Mouse (Mus musculus) regulatory T cell (primary cell): Measurements from ENCODE around the gene Ifnar2.

Experiments used
- in situ Hi-C: fragments of 300-600 bp; cut with MboI, MseI; formaldehyde crosslinking; loops from one replicate; pipeline ENCODE4 v1.15.1; 2025; ENCODE audit warnings: high pct_unique_total_duplicates

Ifnar2 gene

GRCm38 (mm10) chr16:91448088-91448487 is 75.5 kb downstream of the Ifnar2 start:
- in situ Hi-C loops = no loop called here

- in situ Hi-C loops = no loop called here
Observed at GRCm38 (mm10) chr16:91448895-91449294, 76.3 kb downstream of the Ifnar2 start.

- in situ Hi-C loops = no loop called here
Observed at GRCm38 (mm10) chr16:91450137-91451064, 77.8 kb downstream of the Ifnar2 start.

- in situ Hi-C loops = no loop called here
Observed at GRCm38 (mm10) chr16:91451949-91452348, 79.4 kb downstream of the Ifnar2 start.

- in situ Hi-C loops = no loop called here
Observed at GRCm38 (mm10) chr16:91452363-91452896, 79.8 kb downstream of the Ifnar2 start.
